Mouse (Mus musculus): Measurements from ENCODE around the gene Gm11027.

The Gm11027 gene

DNA sequence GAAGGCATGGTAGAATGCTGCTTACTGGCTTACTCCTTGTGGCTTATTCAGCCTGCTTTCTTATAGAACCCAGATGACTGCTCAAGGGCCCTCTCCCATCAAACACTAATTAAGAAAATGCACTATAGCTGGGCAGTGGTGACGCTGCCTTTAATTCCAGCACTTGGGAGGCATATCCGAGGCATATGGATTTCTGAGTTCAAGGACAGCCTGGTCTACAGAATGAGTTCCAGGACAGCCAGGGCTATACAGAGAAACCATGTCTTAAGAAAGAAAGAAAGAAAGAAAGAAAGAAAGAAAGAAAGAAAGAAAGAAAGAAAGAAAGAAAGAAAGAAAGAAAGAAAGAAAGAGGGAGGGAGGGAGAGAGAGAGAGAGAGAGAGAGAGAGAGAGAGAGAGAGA lies at the start of gene Gm11027:
Gene Gm11027 (plus strand): TSS at position 301 of the 400 bp plus-strand sequence.
- WGBS, result 80% methylated on average over 2 of the region's 2 CpGs

DNA sequence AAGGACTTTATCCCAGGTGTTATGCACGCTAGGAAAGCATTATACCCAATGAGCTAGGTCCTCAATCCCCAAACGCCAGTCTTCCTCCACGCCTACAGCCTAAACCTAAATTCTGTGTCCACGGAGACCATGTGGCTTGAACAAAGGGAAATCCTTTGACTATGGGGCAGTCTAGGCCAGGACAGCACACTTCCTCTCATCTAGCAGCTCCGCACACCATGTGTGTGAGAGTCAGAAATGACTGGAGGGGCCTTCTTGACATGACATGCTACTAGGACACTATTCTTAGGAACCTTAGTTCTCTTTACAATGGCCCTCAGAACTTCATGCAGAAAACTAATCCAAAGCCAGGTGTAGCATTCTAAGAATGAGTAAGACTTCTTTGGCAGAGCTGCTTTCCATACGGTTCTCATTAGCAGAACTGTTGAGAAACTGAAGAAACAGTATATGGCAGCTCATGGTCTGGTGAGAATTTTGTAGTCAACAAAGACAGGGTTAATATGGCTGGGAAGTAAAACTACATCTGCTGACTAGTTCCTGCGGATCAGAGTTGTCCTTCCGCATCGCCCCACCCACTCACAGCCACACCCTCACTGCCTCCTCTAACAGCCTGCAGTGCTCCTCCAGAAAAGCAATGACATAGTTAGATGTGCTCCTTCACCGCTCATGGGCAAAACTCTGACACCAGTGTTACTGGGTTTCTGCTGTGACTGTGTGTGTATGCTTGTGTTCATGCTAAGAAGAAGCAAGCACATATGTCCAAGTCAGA lies 48.7 kb upstream of the Gm11027 start:
- WGBS, result 82% methylated on average over 10 of the region's 10 CpGs

GRCm38 (mm10) chr12:116229451-116229850 lies 45.7 kb upstream of the Gm11027 start:
- WGBS, result 82% methylated on average over 3 of the region's 3 CpGs

DNA sequence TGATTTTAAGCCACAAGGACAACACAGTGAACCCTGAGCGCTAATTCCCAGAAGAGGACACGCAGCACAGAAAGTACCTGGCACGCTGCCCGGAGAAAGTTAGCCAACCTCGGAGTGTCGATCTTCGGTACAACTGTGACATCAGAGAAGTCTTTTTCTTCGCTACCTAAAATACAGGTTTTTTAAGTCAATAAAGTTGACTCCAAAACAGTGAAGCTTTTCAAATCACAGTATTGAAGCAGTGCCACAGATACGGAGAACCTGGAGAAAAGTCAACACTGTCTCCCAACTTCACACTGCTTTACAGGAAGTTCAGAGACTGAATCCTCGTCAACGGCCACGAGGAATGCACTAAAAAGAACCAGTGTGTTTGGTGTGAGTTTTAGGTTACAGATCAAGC lies 43.6 kb upstream of the Gm11027 start:
- WGBS, result 54% methylated on average over 12 of the region's 12 CpGs

GRCm38 (mm10) chr12:116232061-116232460 lies 43.1 kb upstream of the Gm11027 start:
- 86% methylated on average over 1 of the region's 1 CpGs for WGBS

GRCm38 (mm10) chr12:116235356-116235755 lies 39.8 kb upstream of the Gm11027 start:
- WGBS, result 89% methylated on average over 4 of the region's 4 CpGs

GRCm38 (mm10) chr12:116236658-116237057 lies 38.5 kb upstream of the Gm11027 start:
- WGBS, result 77% methylated on average over 3 of the region's 3 CpGs

DNA sequence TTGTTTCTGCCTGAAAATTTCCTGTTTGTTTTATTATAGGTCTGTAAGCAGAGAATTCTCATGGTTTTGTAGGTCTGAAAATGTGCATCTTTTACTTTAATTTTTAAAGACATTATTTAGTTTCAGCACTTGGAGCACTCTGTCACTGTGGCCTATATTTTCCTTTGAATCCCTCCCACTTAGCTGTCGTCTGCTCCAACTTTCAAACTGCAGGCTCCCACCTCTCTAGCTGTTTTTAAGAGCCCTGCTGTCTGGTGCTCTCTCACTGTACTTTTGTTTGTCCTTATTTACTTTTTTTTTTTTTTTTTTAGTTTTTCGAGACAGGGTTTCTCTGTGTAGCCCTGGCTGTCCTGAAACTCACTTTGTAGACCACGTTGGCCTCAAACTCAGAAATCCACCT lies 36.4 kb upstream of the Gm11027 start:
- 49% methylated on average over 3 of the region's 3 CpGs for WGBS

GRCm38 (mm10) chr12:116244601-116245000 lies 30.6 kb upstream of the Gm11027 start:
- 79% methylated on average over 1 of the region's 1 CpGs for WGBS

GRCm38 (mm10) chr12:116254652-116255051 lies 20.5 kb upstream of the Gm11027 start:
- 71% methylated on average over 8 of the region's 8 CpGs for WGBS

DNA sequence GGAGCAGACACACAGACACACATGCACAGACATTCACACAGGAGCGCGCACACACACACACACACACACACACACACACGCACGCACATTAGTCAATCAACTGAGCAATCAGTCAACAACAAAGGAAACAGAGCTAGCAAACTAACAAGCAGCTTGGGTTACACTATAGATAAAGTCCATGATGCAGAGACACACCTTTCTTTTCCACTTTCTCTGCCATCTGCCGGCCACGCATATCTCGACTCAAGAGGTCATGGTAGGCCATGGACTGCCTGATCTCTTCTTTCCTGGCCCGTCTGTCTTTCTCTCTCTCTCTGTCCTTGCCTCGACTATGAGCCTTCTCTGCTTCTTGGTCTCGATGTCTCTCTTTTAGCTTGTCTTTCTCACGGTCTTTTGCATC lies 19.6 kb upstream of the Gm11027 start:
- WGBS, result 91% methylated on average over 11 of the region's 11 CpGs

GRCm38 (mm10) chr12:116258321-116258720 lies 16.9 kb upstream of the Gm11027 start:
- WGBS, result 90% methylated on average over 2 of the region's 2 CpGs

DNA sequence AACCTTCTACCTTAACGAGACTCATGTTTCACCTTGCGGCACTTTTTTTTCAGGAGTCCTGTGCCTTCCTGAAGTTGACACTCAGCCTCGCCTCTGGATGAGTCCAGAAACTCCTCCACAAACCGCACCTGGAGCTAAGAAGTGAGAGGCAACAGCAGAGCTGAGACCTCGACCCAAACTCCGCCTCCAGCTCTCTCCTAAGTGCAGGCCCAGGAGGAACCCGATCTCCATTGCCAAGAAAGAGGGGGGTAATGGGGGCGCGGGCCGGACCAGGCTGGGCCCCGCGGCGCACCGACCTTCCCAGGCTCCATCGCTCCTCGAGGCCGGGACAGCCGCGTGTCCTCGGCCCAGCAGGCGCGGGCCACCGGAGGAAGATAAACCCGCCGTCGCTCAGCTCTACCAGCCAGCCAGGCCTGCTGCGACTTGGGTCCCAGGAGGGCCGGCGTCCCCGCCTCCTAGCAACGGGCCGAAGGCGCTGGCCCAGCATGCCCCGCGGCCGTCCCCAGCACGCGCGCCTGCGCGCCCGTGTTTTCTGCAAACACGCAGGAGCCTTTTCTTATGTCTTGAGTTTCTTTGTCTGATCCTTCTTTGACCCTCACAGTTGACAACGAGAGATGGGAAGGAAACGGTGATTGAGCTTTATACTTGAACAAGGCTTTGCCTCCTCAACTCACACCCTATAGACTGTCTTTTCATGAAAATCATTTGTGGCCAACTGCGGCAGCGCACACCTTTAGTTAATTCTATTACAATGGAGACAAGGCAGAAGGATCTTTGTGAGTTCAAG lies 12.4 kb upstream of the Gm11027 start, which contains the start of gene Wdr60:
Gene Wdr60 (minus strand): TSS at position 468 of the 787 bp plus-strand sequence.
- 2% methylated on average over 47 of the region's 47 CpGs for WGBS

GRCm38 (mm10) chr12:116264756-116265155 lies 10.4 kb upstream of the Gm11027 start:
- WGBS, result 93% methylated on average over 2 of the region's 2 CpGs

DNA sequence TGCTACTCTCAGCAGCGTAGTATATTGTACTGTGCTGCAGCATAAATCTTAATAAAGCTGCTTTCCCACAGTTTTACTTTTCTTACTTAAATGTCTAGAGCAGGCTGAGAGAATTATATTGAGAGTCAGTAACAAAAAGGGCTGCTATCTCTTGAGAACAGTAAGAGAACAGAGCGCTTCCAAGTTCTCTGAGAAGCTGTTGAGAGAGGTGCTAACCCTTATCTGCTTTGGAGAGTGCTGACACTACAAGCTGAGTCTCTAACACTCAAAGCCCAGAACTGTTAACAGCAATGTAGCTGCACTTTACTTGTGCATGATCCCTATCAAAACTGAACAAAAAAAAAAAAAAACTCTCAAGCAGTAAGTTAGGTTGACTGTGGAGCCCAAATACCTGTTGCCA lies 9.9 kb upstream of the Gm11027 start:
- 87% methylated on average over 2 of the region's 2 CpGs for WGBS

GRCm38 (mm10) chr12:116269450-116269849 lies 5.7 kb upstream of the Gm11027 start:
- WGBS, result 77% methylated on average over 5 of the region's 5 CpGs

GRCm38 (mm10) chr12:116270538-116270937 lies 4.6 kb upstream of the Gm11027 start:
- 84% methylated on average over 1 of the region's 1 CpGs for WGBS

DNA sequence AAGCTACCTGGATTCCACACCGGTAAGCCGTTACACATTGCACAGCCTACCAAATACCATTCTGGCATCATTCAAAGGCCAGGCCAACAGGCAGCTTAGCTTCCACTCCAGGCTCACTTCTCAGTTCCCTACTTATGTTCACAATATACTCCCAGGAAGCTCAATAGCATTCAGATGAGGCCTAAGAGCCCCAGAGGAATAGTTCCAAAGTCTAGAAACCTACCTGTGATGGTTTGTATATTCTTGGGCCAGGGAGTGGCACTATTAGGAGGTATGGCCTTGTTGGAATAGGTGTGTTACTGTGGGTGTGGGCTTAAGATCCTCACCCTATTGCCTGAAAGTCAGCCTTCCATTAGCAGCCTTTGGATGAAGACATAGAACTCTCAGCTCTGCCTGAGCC lies 4.1 kb upstream of the Gm11027 start:
- WGBS, result 96% methylated on average over 2 of the region's 2 CpGs

- WGBS, result 48% methylated on average over 1 of the region's 1 CpGs
These were observed 1.5 kb upstream of the Gm11027 start for GRCm38 (mm10) chr12:116273733-116274132.

DNA sequence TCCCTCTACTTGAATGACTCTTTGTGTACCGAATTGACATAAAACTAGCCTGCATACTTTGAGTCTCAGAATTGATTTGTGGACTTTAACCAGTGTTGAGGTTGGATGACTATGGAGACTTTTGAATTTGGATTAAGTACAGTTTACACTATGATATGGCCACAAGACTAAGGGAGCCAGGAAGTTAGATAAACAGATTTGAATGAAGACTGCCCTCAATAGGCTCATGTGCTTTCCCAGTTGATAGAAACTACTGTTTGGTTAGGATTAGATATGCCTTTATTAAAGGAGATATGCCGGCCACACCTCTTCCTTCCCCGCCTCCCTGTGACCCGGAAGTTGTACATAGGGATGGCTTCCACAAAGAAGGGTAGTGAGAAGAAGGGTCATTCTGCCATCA lies 445 bp downstream of the Gm11027 start:
- WGBS, result 88% methylated on average over 4 of the region's 4 CpGs

DNA sequence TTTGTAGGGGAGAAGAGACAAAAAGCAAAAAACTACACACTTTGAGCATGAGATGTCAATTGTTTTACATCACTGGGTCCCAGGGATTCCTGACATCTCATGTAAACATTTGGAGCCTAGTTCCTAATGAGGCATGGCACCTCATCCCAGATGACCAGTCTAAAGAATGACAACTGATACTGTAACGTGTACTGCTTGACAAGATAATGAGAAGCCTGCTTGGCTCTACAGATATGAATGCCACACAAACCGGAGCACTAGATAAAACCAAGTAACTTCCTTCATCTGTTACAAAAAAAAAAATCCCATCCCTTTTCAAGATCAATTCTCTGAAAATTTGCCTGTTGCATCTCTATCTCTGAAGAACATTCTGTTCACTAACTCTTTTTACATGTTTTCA lies 1.8 kb downstream of the Gm11027 start:
- WGBS, result 83% methylated on average over 2 of the region's 2 CpGs

DNA sequence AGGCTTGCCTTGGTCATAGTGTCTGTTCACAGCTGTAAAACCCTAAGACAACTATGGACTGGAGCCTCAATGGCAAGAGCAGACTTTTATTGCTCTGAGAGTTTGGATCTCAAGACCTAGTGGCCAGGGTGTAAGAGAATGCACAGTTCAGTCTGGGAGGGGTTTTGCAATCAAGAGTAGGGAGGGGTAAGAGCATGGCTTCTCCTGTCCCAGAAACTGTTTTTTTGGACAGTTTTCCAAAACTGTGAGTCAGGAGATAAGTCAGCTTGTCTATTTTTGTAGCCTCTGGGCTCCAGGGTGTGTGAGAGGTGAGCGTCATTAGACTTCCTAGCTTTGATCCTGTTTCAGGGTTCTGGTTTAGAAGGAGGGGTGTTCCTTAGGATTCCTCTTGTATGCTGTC lies 3.4 kb downstream of the Gm11027 start:
- WGBS, result 61% methylated on average over 1 of the region's 1 CpGs

DNA sequence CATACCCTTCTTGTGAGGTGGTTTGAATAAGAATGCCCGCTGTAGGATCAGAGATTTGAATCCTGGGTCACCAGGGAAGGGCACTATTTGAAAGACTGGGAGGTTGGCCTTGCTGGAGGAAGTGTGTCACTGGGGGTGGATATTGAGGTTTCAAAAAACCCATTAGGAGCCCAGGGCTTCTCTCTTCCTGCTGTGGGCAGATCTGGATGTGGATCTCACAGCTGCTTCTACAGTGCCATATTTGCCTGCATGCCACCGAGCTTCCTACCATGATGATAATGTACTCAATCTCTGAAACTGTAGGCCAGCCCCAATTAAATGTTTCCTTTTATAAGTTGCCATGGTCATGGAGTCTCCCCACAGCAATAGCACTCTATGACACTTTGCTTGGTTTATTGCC lies 4.0 kb downstream of the Gm11027 start:
- 91% methylated on average over 2 of the region's 2 CpGs for WGBS
